Mouse (Mus musculus) stomach, postnatal 0 days (tissue): ENCODE data around the gene Xrn1. TPM values are rescaled to one million over a fixed set of nuclear protein-coding genes. Genes with fewer than 3 reads are reported as not detected.
"Not testable (repeated sequence)": the region's sequence is repeated elsewhere in the genome, so short reads cannot be mapped to it uniquely, and the experiment has no call there.

Source experiments
- ATAC-seq: fragments of 200-750 bp; cut with Nextera tagmentation; 2 replicates; pipeline ENCODE4 v1.8.0; 2017; ENCODE audit not compliant: low FRiP score, low TSS enrichment
- DNase-seq: peaks from one replicate; pipeline ENCODE4 v3.0.0-alpha.2; 2016; ENCODE audit warnings: low spot score
- H3K27ac ChIP-seq: fragments of 300-500 bp; sonication (generic); replicated peaks from 2 replicates; pipeline ENCODE4 v1.5.1; 2014; ENCODE audit warnings: mild to moderate bottlenecking, control low read depth
- H3K27me3 ChIP-seq: fragments of 300-500 bp; sonication (generic); 2 replicates; pipeline ENCODE4 v1.6.1; 2014; ENCODE audit warnings: low read length; ENCODE audit not compliant: control insufficient read depth, insufficient read depth
- H3K36me3 ChIP-seq: fragments of 300-500 bp; sonication (generic); 2 replicates; pipeline ENCODE4 v1.6.1; 2014; ENCODE audit warnings: low read length, mixed read lengths; ENCODE audit not compliant: control insufficient read depth, insufficient read depth
- H3K4me1 ChIP-seq: fragments of 300-500 bp; sonication (generic); replicated peaks from 2 replicates; pipeline ENCODE4 v1.6.1; 2014; ENCODE audit warnings: antibody characterized with exemption; ENCODE audit not compliant: control insufficient read depth, insufficient read depth
- H3K4me2 ChIP-seq: fragments of 300-500 bp; sonication (generic); replicated peaks from 2 replicates; pipeline ENCODE4 v1.6.1; 2014; ENCODE audit warnings: low read depth, mild to moderate bottlenecking, control low read depth, moderate library complexity
- H3K4me3 ChIP-seq: fragments of 300-500 bp; sonication (generic); 2 replicates; pipeline ENCODE4 v1.5.1; 2014; ENCODE audit warnings: low read depth, low read length, control low read depth
- H3K9ac ChIP-seq: fragments of 300-500 bp; sonication (generic); 2 replicates; pipeline ENCODE4 v1.6.1; 2014; ENCODE audit warnings: mild to moderate bottlenecking, low read length, control low read depth, mixed read lengths
- H3K9me3 ChIP-seq: fragments of 300-500 bp; sonication (generic); 2 replicates; pipeline ENCODE4 v1.6.1; 2016; ENCODE audit warnings: low read length; ENCODE audit not compliant: control insufficient read depth
- CTCF ChIP-seq: IDR thresholded peaks from 2 replicates; pipeline ENCODE4 v1.5.1; 2016; ENCODE audit warnings: antibody characterized with exemption, low read depth, mild to moderate bottlenecking, moderate library complexity
- EP300 ChIP-seq: optimal IDR thresholded peaks from 2 replicates; pipeline ENCODE3; 2016; ENCODE audit warnings: antibody characterized with exemption
- WGBS: fragments of 180-500 bp; shearing (Covaris S2); extraction: QIAGEN DNeasy Blood & Tissue Kit; methylation state at CpG from one replicate; pipeline ENCODE4 v1.1.7; 2014; 5-methylcytosine and 5-hydroxymethylcytosine counted together
- polyA plus RNA-seq: library from polyadenylated mRNA; unstranded; fragments of >200 nt; fragmentation: Nextera tagmentation; extraction: Ambion mirVana; gene quantifications from 2 replicates; pipeline ENCODE4 v1.2.1, GENCODE M21; 2015

Gene Xrn1
- polyA plus RNA-seq, 1 experiment from 2014 or later: 7.6 TPM

- ATAC-seq, H3K36me3 ChIP-seq, H3K4me1 ChIP-seq, H3K4me3 ChIP-seq, H3K27ac ChIP-seq, DNase-seq, H3K27me3 ChIP-seq, H3K9ac ChIP-seq, H3K9me3 ChIP-seq, H3K4me2 ChIP-seq: not testable (repeated sequence)
- TF ChIP-seq CTCF: peak; percentile 10; the same call in 1 of the 2 replicates
- WGBS: 82% methylated on average over 3 of the region's 3 CpGs
These were observed 133.9 kb downstream of the Xrn1 start for GRCm38 (mm10) chr9:96088456-96088855.

- ATAC-seq: not testable (repeated sequence)
These were observed 138.1 kb downstream of the Xrn1 start for GRCm38 (mm10) chr9:96092637-96093036.

DNA sequence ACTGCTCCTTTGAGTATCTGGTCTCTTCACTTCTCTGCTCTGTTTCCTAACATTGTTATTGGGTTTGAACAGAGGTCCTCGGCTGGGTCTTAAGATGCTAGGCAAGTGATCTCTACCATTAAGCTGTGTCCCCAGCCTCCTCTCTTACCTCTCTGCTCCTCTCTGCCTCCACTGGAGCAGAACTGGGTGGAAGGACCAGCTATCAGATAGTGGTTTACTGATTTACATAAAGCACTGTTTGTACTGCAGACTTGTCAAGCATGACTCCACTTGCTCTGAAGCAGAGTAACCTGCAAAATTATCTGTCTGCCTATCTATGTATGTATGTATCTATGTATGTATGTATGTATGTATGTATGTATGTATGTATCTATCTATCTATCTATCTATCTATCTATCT, 138.7 kb downstream of the Xrn1 start:
- TF ChIP-seq CTCF (no peak), EP300 (no peak)
- no peaks in the 10 kb centered on the region for H3K36me3 ChIP-seq
- H3K9me3 ChIP-seq: no peaks in the 10 kb centered on the region
- DNase-seq (no peak), ATAC-seq (no peak)
- H3K4me1 ChIP-seq: no peaks in the 10 kb centered on the region
- 93% methylated on average over 1 of the region's 1 CpGs for WGBS
- H3K4me2 ChIP-seq: no peak overlapping the region
- no peak overlapping the region for H3K4me3 ChIP-seq
- H3K27ac ChIP-seq: no peak overlapping the region
- H3K9ac ChIP-seq: no peak overlapping the region
- no peaks in the 10 kb centered on the region for H3K27me3 ChIP-seq

More at GRCm38 (mm10) chr9:96092637-96093036, 138.1 kb downstream of the Xrn1 start:
- H3K9ac ChIP-seq, H3K4me3 ChIP-seq, H3K27me3 ChIP-seq, H3K4me2 ChIP-seq, H3K9me3 ChIP-seq, DNase-seq, H3K4me1 ChIP-seq, H3K36me3 ChIP-seq, H3K27ac ChIP-seq: not testable (repeated sequence)
- WGBS: 91% methylated on average over 10 of the region's 10 CpGs

GRCm38 (mm10) chr9:96094341-96094740, 139.8 kb downstream of the Xrn1 start:
- no peaks in the 10 kb centered on the region for H3K9me3 ChIP-seq
- no peak overlapping the region for H3K9ac ChIP-seq
- H3K4me3 ChIP-seq: no peak overlapping the region
- no peak overlapping the region for H3K4me2 ChIP-seq
- no peaks in the 10 kb centered on the region for H3K36me3 ChIP-seq
- WGBS: 55% methylated on average over 1 of the region's 1 CpGs
- ATAC-seq: no peak
- no peak overlapping the region for H3K27ac ChIP-seq
- no peak for DNase-seq
- TF ChIP-seq CTCF: no peak
- no peak for TF ChIP-seq EP300
- H3K4me1 ChIP-seq: no peaks in the 10 kb centered on the region
- no peaks in the 10 kb centered on the region for H3K27me3 ChIP-seq

GRCm38 (mm10) chr9:96095192-96095591, 140.6 kb downstream of the Xrn1 start:
- TF ChIP-seq CTCF (no peak), EP300 (no peak)
- Histone ChIP-seq H3K4me2 (no peak overlapping the region), H3K4me1 (no peaks in the 10 kb centered on the region), H3K9me3 (no peaks in the 10 kb centered on the region), H3K27ac (no peak overlapping the region), H3K36me3 (no peaks in the 10 kb centered on the region), H3K4me3 (no peak overlapping the region), H3K9ac (no peak overlapping the region), H3K27me3 (no peaks in the 10 kb centered on the region)
- no peak for DNase-seq
- no peak for ATAC-seq
- WGBS: 52% methylated on average over 1 of the region's 1 CpGs

GRCm38 (mm10) chr9:96102846-96103245, 148.3 kb downstream of the Xrn1 start:
- ATAC-seq: no peak
- no peaks in the 10 kb centered on the region for H3K9me3 ChIP-seq
- H3K36me3 ChIP-seq: no peaks in the 10 kb centered on the region
- H3K4me2 ChIP-seq: no peak overlapping the region
- no peaks in the 10 kb centered on the region for H3K4me1 ChIP-seq
- no peak overlapping the region for H3K27ac ChIP-seq
- H3K4me3 ChIP-seq: no peak overlapping the region
- H3K9ac ChIP-seq: no peak overlapping the region
- WGBS: 85% methylated on average over 8 of the region's 8 CpGs
- no peak for DNase-seq
- no peak for TF ChIP-seq CTCF
- TF ChIP-seq EP300: no peak
- no peaks in the 10 kb centered on the region for H3K27me3 ChIP-seq

Other genes with a start within 250 kb of the Xrn1 start
- gene Trpc1, start 204.4 kb upstream of the Xrn1 start, polyA plus RNA-seq: 1.2 and 1.3 TPM in 2 replicates
- 44.4 and 45.6 TPM in 2 replicates for gene Pls1, start 109.4 kb upstream of the Xrn1 start, polyA plus RNA-seq
- gene Atr, start 97.2 kb upstream of the Xrn1 start, polyA plus RNA-seq: 4.4 and 4.6 TPM in 2 replicates
- 8.7 and 9.8 TPM in 2 replicates for gene Gk5, start 164.6 kb downstream of the Xrn1 start, polyA plus RNA-seq
- gene Tfdp2, start 241.5 kb downstream of the Xrn1 start, polyA plus RNA-seq: 28.8 and 34.3 TPM in 2 replicates